Comparison of ENCODE assay signal across 11 mouse cellular contexts in the genomic region with DNA sequence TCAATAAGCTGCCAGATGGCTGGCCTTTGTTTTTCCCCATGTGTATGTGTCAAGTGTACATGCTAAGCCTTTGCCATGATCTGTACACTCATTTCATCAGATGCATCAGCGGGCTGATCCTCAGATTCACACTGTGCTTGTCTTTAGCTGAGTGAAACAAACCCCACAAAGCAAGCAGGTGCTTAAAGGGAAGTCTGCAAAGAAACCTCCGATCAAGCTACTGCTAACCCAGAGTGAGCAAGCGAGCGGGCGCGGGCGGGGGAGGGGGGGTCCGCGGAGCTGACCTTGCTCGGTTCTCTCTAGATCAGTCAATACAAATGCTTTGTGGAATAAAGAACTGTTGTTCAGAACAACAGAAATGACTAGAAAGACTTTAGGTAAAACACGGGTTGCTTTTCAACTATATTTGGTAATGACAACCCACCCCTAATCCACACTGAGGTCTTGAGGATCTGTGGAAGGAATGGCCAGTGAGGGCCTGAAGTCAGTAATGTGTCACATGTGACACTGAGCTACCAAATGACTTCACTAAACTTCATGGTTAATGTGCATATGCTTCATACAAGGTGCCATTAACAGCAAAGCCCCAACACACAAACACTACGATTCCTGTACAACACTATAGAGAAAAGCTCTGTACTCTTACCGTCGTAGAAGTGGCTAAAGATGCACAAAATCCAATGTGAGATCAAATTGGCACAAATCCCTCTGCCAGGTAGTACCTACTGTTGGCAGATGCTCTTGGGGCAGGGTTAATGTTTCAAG.
A peak's percentile ranks its signal among the peaks of the same experiment; 100 is the strongest.
DNase-seq lines count a peak whose midpoint lies in the region; ATAC-seq lines count a peak whose summit lies in the region.
"Had no signal": no experiment of that assay in that cellular context is flagged by ENCODE, and none has a peak within 500 bp of the region (broad histone marks: within the 10 kb centered on the region; RNA-seq: fewer than 3 reads in every experiment).

No protein-coding gene starts in this region.

- DNase-seq in adrenal gland, postnatal 25 days: peak; percentile 13
- no peak for DNase-seq in adrenal gland, adult 8-10 months
- no peak for DNase-seq in midbrain, embryonic 11.5 days (ENCODE audit: low spot score, missing footprints)
- DNase-seq in thymus, postnatal 14 days: peak; percentile 63
- DNase-seq in adipocyte (ENCODE audit: low spot score): no peak
- no peak for DNase-seq in right cerebral cortex, postnatal 36 days (ENCODE audit: low spot score in 2 of 2)
- DNase-seq: forebrain, postnatal 0 days had no signal

- 67% methylated on average over 14 of the region's 14 CpGs for WGBS in midbrain, embryonic 11.5 days
- 58% methylated on average over 14 of the region's 14 CpGs for WGBS in midbrain, embryonic 15.5 days

- no peak overlapping the region for H3K4me2 ChIP-seq in midbrain, embryonic 11.5 days
- H3K4me2 ChIP-seq in midbrain, embryonic 15.5 days: no peak overlapping the region
- H3K4me2 ChIP-seq: hindbrain, embryonic 14.5 days; neural tube, embryonic 13.5 days had no signal

- peak; percentile 16; the same call in 1 of the 2 replicates for ATAC-seq in midbrain, embryonic 11.5 days (ENCODE audit: low FRiP score)
- no peak; the same call in 1 of the 2 replicates for ATAC-seq in midbrain, embryonic 15.5 days (replicated peaks)
- ATAC-seq in inflammation-experienced regulatory T-cells, adult 6 months: peak; percentile 26
- ATAC-seq: forebrain, postnatal 0 days had no signal

- H3K36me3 ChIP-seq in midbrain, embryonic 11.5 days (ENCODE audit: control insufficient read depth, insufficient read depth, low read length): no peaks in the 10 kb centered on the region
- no peaks in the 10 kb centered on the region for H3K36me3 ChIP-seq in midbrain, embryonic 15.5 days (replicated peaks)
- H3K36me3 ChIP-seq: neural tube, embryonic 13.5 days had no signal

- H3K4me3 ChIP-seq in midbrain, embryonic 11.5 days (ENCODE audit: low read depth, low read length): no peak overlapping the region
- no peak overlapping the region for H3K4me3 ChIP-seq in midbrain, embryonic 15.5 days
- H3K4me3 ChIP-seq: neural tube, embryonic 13.5 days had no signal

- H3K9ac ChIP-seq in midbrain, embryonic 11.5 days (ENCODE audit: low read length): no peak overlapping the region
- no peak overlapping the region for H3K9ac ChIP-seq in midbrain, embryonic 15.5 days
- H3K9ac ChIP-seq: forebrain, postnatal 0 days; hindbrain, embryonic 14.5 days; neural tube, embryonic 13.5 days had no signal

- H3K4me1 ChIP-seq in midbrain, embryonic 11.5 days (ENCODE audit: control insufficient read depth, insufficient read depth, low read length): peaks cover 5% of the 10 kb centered on the region
- H3K4me1 ChIP-seq in midbrain, embryonic 15.5 days: peaks cover 4% of the 10 kb centered on the region

- no peaks in the 10 kb centered on the region for H3K27me3 ChIP-seq in midbrain, embryonic 11.5 days (ENCODE audit: control insufficient read depth, insufficient read depth, low read length)
- no peaks in the 10 kb centered on the region for H3K27me3 ChIP-seq in midbrain, embryonic 15.5 days (replicated peaks)
- H3K27me3 ChIP-seq: neural tube, embryonic 13.5 days had no signal

- H3K9me3 ChIP-seq in midbrain, embryonic 11.5 days (ENCODE audit: control insufficient read depth, low read length): no peaks in the 10 kb centered on the region
- no peaks in the 10 kb centered on the region for H3K9me3 ChIP-seq in midbrain, embryonic 15.5 days
- H3K9me3 ChIP-seq: neural tube, embryonic 13.5 days had no signal

- no peak overlapping the region for H3K27ac ChIP-seq in midbrain, embryonic 11.5 days (ENCODE audit: low read depth, low read length)
- H3K27ac ChIP-seq in midbrain, embryonic 15.5 days: no peak overlapping the region
- H3K27ac ChIP-seq: hindbrain, embryonic 14.5 days; neural tube, embryonic 13.5 days had no signal

Comparison
In these comparisons a context has a peak if more than half of its experiments do, and no peak if none do; other contexts are left out.
1. DNase-seq: peak in adrenal gland, postnatal 25 days (single experiment) and thymus, postnatal 14 days (single experiment); none in adrenal gland, adult 8-10 months (single experiment), midbrain, embryonic 11.5 days (single experiment), adipocyte (single experiment) and right cerebral cortex, postnatal 36 days (0 of 2).